8 mouse cellular contexts compared by ENCODE assay signal in the genomic region with DNA sequence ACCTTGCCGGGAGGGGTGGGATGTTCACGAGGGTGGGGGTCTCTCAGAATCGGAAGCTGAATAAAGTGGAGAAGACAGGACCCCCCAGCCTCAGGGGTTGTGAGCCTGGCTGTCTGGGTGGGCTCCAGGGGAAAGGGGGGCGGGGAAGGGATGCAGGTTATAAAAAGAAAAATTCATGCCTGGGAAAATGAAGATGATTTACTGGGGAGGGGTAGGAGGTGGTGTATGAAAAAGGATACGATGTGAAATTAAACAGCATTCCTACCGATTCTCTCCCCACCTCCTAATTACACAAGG. TPM values are rescaled to one million over a fixed set of nuclear protein-coding genes. Genes with fewer than 3 reads are reported as not detected.
DNase-seq lines count a peak whose midpoint lies in the region; ATAC-seq and TF ChIP-seq lines count a peak whose summit lies in the region.

No protein-coding gene starts in this region.

- H3K36me3 ChIP-seq in kidney, embryonic 15.5 days = no peaks in the 10 kb centered on the region
- H3K36me3 ChIP-seq in intestine, embryonic 16.5 days (ENCODE audit: control insufficient read depth, insufficient read depth, low read length) = no peaks in the 10 kb centered on the region
- H3K36me3 ChIP-seq in neural tube, embryonic 12.5 days = no peaks in the 10 kb centered on the region

- H3K4me1 ChIP-seq in kidney, embryonic 15.5 days = peaks cover 12% of the 10 kb centered on the region; the same call in 1 of the 2 replicates
- H3K4me1 ChIP-seq in embryonic fibroblast, embryonic 13.5 days (ENCODE audit: control insufficient read depth, insufficient read depth, low read length) = no peaks in the 10 kb centered on the region
- H3K4me1 ChIP-seq in intestine, embryonic 16.5 days (ENCODE audit: control insufficient read depth, insufficient read depth, low read length) = no peaks in the 10 kb centered on the region
- peaks cover 8% of the 10 kb centered on the region; the same call in 1 of the 2 replicates for H3K4me1 ChIP-seq in neural tube, embryonic 12.5 days

- H3K9ac ChIP-seq in kidney, embryonic 15.5 days = peak overlapping the region; percentile 62
- H3K9ac ChIP-seq in intestine, embryonic 16.5 days (ENCODE audit: low read depth, low read length) = peak overlapping the region; percentile 74
- H3K9ac ChIP-seq in neural tube, embryonic 12.5 days = peak overlapping the region; percentile 78

- no peak for TF ChIP-seq CTCF in embryonic fibroblast, embryonic 13.5 days (IDR thresholded peaks at IDR 0.05; ENCODE audit: borderline replicate concordance, insufficient read depth, low read length)

- ATAC-seq in kidney, embryonic 15.5 days (replicated peaks; ENCODE audit: low FRiP score) = 0 out of 2 replicates have a peak, but pooled peaks have one; percentile 3
- ATAC-seq in intestine, embryonic 16.5 days = no peak
- ATAC-seq in neural tube, embryonic 12.5 days (ENCODE audit: low FRiP score, low read depth) = no peak; the same call in 1 of the 2 replicates
- no peak for ATAC-seq in monocyte, adult 5-6 weeks (replicated peaks; ENCODE audit: insufficient number of reproducible peaks, low FRiP score, low TSS enrichment, poor library complexity, severe bottlenecking)

- no peak overlapping the region for H3K27ac ChIP-seq in kidney, embryonic 15.5 days
- no peak overlapping the region for H3K27ac ChIP-seq in embryonic fibroblast, embryonic 13.5 days (ENCODE audit: insufficient read depth, low read length)
- no peak overlapping the region for H3K27ac ChIP-seq in intestine, embryonic 16.5 days (ENCODE audit: low read length)
- H3K27ac ChIP-seq in neural tube, embryonic 12.5 days = peak overlapping the region; percentile 70

- peak overlapping the region; percentile 78 for H3K4me3 ChIP-seq in kidney, embryonic 15.5 days (replicated peaks)
- H3K4me3 ChIP-seq in embryonic fibroblast, embryonic 13.5 days (ENCODE audit: insufficient read depth, low read length) = peak overlapping the region; percentile 92
- H3K4me3 ChIP-seq in intestine, embryonic 16.5 days (ENCODE audit: low read length) = peak overlapping the region; percentile 72
- peak overlapping the region; percentile 74 for H3K4me3 ChIP-seq in neural tube, embryonic 12.5 days

- WGBS in kidney, embryonic 15.5 days = 2% methylated on average over 6 of the region's 6 CpGs
- 2% methylated on average over 6 of the region's 6 CpGs for WGBS in intestine, embryonic 16.5 days
- WGBS in neural tube, embryonic 12.5 days = 1% methylated on average over 6 of the region's 6 CpGs

- peak overlapping the region; percentile 98 for H3K4me2 ChIP-seq in kidney, embryonic 15.5 days
- peak overlapping the region; percentile 99 for H3K4me2 ChIP-seq in intestine, embryonic 16.5 days (ENCODE audit: low read depth, low read length)
- H3K4me2 ChIP-seq in neural tube, embryonic 12.5 days (replicated peaks) = peak overlapping the region; percentile 88

- H3K9me3 ChIP-seq in kidney, embryonic 15.5 days (replicated peaks) = no peaks in the 10 kb centered on the region
- 0 out of 2 replicates have a peak, but pooled peaks cover 3% of the 10 kb centered on the region for H3K9me3 ChIP-seq in intestine, embryonic 16.5 days (ENCODE audit: control insufficient read depth, low read length)
- H3K9me3 ChIP-seq in neural tube, embryonic 12.5 days = no peaks in the 10 kb centered on the region

- DNase-seq in kidney, adult 18-20 months = no peak
- DNase-seq in left cerebral cortex, adult 18-20 months (ENCODE audit: low spot score in 2 of 2) = no peak
- DNase-seq in adrenal gland, postnatal 10 days = no peak

- peaks cover 24% of the 10 kb centered on the region; the same call in 1 of the 2 replicates for H3K27me3 ChIP-seq in kidney, embryonic 15.5 days
- H3K27me3 ChIP-seq in intestine, embryonic 16.5 days (replicated peaks; ENCODE audit: control insufficient read depth, insufficient read depth, low read length) = no peaks in the 10 kb centered on the region; the same call in 1 of the 2 replicates
- no peaks in the 10 kb centered on the region; the same call in 1 of the 2 replicates for H3K27me3 ChIP-seq in neural tube, embryonic 12.5 days (replicated peaks)

- TF ChIP-seq POLR2A in embryonic fibroblast, embryonic 13.5 days (IDR thresholded peaks at IDR 0.05; ENCODE audit: low read depth, low read length) = no peak

RNA-seq across cellular contexts. Expression of gene Erc2, which starts 0.6 kb away (rescaled TPM):
- 6.9 and 7.0 TPM in 2 replicates for polyA plus RNA-seq in kidney, embryonic 15.5 days (2015; fragmentation: Nextera tagmentation; extraction: Ambion mirVana)
- polyA plus RNA-seq in embryonic fibroblast, embryonic 13.5 days (2011; ENCODE audit: insufficient read length, low read depth, missing spikeins) = 4.4 and 4.6 TPM in 2 replicates
- polyA plus RNA-seq in intestine, embryonic 16.5 days (2015; fragmentation: Nextera tagmentation; extraction: Ambion mirVana) = 4.0 and 4.3 TPM in 2 replicates
- 33.1 and 35.7 TPM in 2 replicates for polyA plus RNA-seq in neural tube, embryonic 12.5 days (2016; fragmentation: Nextera tagmentation; extraction: Ambion mirVana)
- total RNA-seq in monocyte, adult 5-6 weeks (2017) = not detected in 3 replicates
- total RNA-seq in left cerebral cortex, adult 18-20 months (2021) = 100 to 1,000 TPM; 183 to 210 TPM
- total RNA-seq in adrenal gland, postnatal 10 days (2021) = 1 to 10 TPM; 5.0 to 9.3 TPM
